Mouse (Mus musculus) G1E (cell line): ENCODE measurements around the gene Gm17387.

Source experiments
- CTCF ChIP-seq: IDR thresholded peaks from 2 replicates; pipeline ENCODE4 v1.5.1; 2012; ENCODE audit warnings: low read depth, low read length, inconsistent platforms, mixed read lengths
- GATA1 ChIP-seq: IDR thresholded peaks from 2 replicates; pipeline ENCODE4 v1.6.1; 2012; ENCODE audit warnings: borderline replicate concordance, low read length, inconsistent platforms, mixed read lengths
- POLR2AphosphoS5 ChIP-seq: IDR thresholded peaks from 2 replicates; pipeline ENCODE4 v1.6.1; 2012; ENCODE audit warnings: low read depth, low read length, inconsistent platforms; ENCODE audit not compliant: insufficient replicate concordance
- TAL1 ChIP-seq: conservative IDR thresholded peaks from 2 replicates; pipeline ENCODE4 v1.6.1; 2012; ENCODE audit warnings: low read depth, low read length, inconsistent platforms, mixed read lengths

GRCm38 (mm10) chr7:141059929-141060328, 31.0 kb downstream of the Gm17387 start:
- TF ChIP-seq GATA1 (no peak), TAL1 (no peak), CTCF (no peak), POLR2AphosphoS5 (no peak)
